Mouse (Mus musculus): ENCODE data around the gene Tnfrsf9.

DNA sequence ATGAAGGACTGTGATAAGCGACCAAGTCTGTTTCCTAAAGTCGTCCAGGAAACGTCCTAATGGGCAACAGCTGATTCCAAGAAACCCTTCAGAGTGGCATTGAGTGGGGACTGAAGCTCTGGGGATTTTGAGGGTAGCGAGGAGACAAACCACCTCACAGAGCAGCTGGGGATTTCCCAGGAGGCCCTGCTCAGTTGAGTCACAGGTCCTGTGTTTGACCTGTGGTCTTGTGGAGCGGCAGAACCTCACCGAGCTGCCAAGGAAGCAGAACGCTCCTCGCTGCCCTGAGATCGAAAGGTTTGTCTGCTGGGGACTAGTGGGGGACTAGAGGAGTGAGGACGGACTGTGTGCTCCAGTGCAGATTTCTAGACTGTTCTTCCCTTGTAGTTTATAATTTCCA lies 13.4 kb downstream of the Tnfrsf9 start:
- TF ChIP-seq CTCF (IDR thresholded peaks at IDR 0.05; ENCODE audit: control insufficient read depth, insufficient read depth, low read length), result no peak
- TF ChIP-seq POLR2A (IDR thresholded peaks at IDR 0.05; ENCODE audit: borderline replicate concordance, control insufficient read depth, low read depth, low read length), result no peak

All from bone marrow, adult 2 months (tissue).